Comparison of ENCODE assay signal across 15 mouse cellular contexts in the genomic region with DNA sequence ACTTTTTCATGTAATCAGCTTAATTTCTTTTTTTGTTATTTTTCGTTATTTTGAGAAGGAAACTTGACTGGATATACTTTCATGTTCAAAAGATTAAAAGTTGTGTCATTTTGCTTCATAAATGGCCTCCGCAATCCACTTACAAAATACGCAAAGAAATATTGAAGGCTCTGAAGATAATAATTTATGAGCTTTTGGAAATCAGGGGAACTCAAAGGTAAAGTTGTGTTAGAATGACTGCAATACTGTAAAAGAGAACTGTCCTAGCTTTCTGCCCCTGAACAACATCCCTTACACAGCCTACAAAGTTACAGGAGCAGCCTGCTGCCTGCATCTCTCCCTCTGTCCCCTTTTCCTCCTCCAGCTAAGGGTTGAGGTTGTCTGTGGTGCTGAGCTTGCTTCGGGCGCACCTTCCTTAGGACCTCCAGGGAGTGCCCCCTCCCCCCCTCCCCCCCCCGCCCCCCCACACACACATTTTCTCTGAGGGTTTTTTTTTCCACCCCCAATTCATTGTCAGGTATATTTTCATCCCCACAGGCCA.
DNase-seq lines count a peak whose midpoint lies in the region; ATAC-seq and TF ChIP-seq lines count a peak whose summit lies in the region.
"Had no signal": no experiment of that assay in that cellular context is flagged by ENCODE, and none has a peak within 500 bp of the region (broad histone marks: within the 10 kb centered on the region; RNA-seq: fewer than 3 reads in every experiment).

No protein-coding gene starts in this region.

- peak overlapping the region; percentile 82 for H3K4me2 ChIP-seq in kidney, embryonic 15.5 days
- peak overlapping the region; percentile 67 for H3K4me2 ChIP-seq in hindbrain, embryonic 13.5 days
- no peak overlapping the region for H3K4me2 ChIP-seq in neural tube, embryonic 14.5 days (ENCODE audit: low read depth, low read length)
- H3K4me2 ChIP-seq: forebrain, embryonic 15.5 days had no signal

- 42% methylated on average over 6 of the region's 6 CpGs for whole genome bisulfite sequencing in cerebellum, adult 2 months
- 29% methylated on average over 5 of the region's 6 CpGs for WGBS in kidney, embryonic 15.5 days
- 32% methylated on average over 5 of the region's 6 CpGs for WGBS in hindbrain, embryonic 13.5 days
- WGBS in neural tube, embryonic 14.5 days = 15% methylated on average over 6 of the region's 6 CpGs

- peak in 1 of 2 experiments; percentile 45 for DNase-seq in cerebellum, adult 2 months
- no peak for DNase-seq in cerebellum, adult 18-20 months
- DNase-seq in kidney, postnatal 10 days = no peak
- DNase-seq in left cerebral cortex, postnatal 36 days (ENCODE audit: low spot score in 2 of 2) = no peak
- DNase-seq in liver = no peak
- DNase-seq: gastrocnemius, adult 2 months; heart, adult 2 months; heart, postnatal 4 days; thymus, postnatal 4 days had no signal

- peak overlapping the region; percentile 9; the same call in 1 of the 2 replicates for H3K9ac ChIP-seq in kidney, embryonic 15.5 days
- no peak overlapping the region for H3K9ac ChIP-seq in hindbrain, embryonic 13.5 days
- H3K9ac ChIP-seq in neural tube, embryonic 14.5 days (replicated peaks; ENCODE audit: low read depth, low read length) = no peak overlapping the region
- H3K9ac ChIP-seq: forebrain, embryonic 15.5 days had no signal

- H3K27ac ChIP-seq in cerebellum, adult 2 months (ENCODE audit: insufficient read depth, low read length) = peak overlapping the region; percentile 93
- H3K27ac ChIP-seq in kidney, embryonic 15.5 days = peak overlapping the region; percentile 95
- peak overlapping the region; percentile 96 for H3K27ac ChIP-seq in hindbrain, embryonic 13.5 days
- peak overlapping the region; percentile 93 for H3K27ac ChIP-seq in neural tube, embryonic 14.5 days (ENCODE audit: low read depth, low read length)
- H3K27ac ChIP-seq: forebrain, embryonic 15.5 days; gastrocnemius, adult 2 months; heart, adult 2 months had no signal

- ATAC-seq in kidney, embryonic 15.5 days (replicated peaks; ENCODE audit: low FRiP score) = no peak
- ATAC-seq in hindbrain, embryonic 13.5 days (ENCODE audit: low FRiP score) = no peak
- no peak for ATAC-seq in neural tube, embryonic 14.5 days (ENCODE audit: low read depth)
- ATAC-seq: forebrain, embryonic 15.5 days had no signal

- H3K36me3 ChIP-seq in kidney, embryonic 15.5 days = no peaks in the 10 kb centered on the region
- no peaks in the 10 kb centered on the region for H3K36me3 ChIP-seq in hindbrain, embryonic 13.5 days
- no peaks in the 10 kb centered on the region for H3K36me3 ChIP-seq in neural tube, embryonic 14.5 days (ENCODE audit: control insufficient read depth, insufficient read depth, low read length)
- H3K36me3 ChIP-seq: forebrain, embryonic 15.5 days; lung, embryonic 15.5 days had no signal

- no peak for TF ChIP-seq CTCF in cerebellum, adult 2 months (IDR thresholded peaks at IDR 0.05; ENCODE audit: borderline replicate concordance, insufficient read depth, low read depth, low read length)

- intact Hi-C loops in left cerebral cortex, postnatal 36 days (cut with DNase I) = loop anchor here (5.0 to 10.0 kb wide), 2 partner anchors 715 to 1592 kb away; no protein-coding TSS in a partner anchor

- no peaks in the 10 kb centered on the region for H3K9me3 ChIP-seq in kidney, embryonic 15.5 days (replicated peaks)
- no peaks in the 10 kb centered on the region for H3K9me3 ChIP-seq in hindbrain, embryonic 13.5 days
- H3K9me3 ChIP-seq in neural tube, embryonic 14.5 days (ENCODE audit: control insufficient read depth, low read length) = no peaks in the 10 kb centered on the region
- H3K9me3 ChIP-seq: forebrain, embryonic 15.5 days; lung, embryonic 15.5 days; megakaryocyte, embryonic 14.5 days had no signal

- peak overlapping the region; percentile 58 for H3K4me3 ChIP-seq in cerebellum, adult 2 months (replicated peaks; ENCODE audit: insufficient read depth, low read depth, low read length)
- no peak overlapping the region for H3K4me3 ChIP-seq in kidney, embryonic 15.5 days (replicated peaks)
- H3K4me3 ChIP-seq in hindbrain, embryonic 13.5 days = no peak overlapping the region
- H3K4me3 ChIP-seq in neural tube, embryonic 14.5 days (ENCODE audit: low read depth, low read length) = no peak overlapping the region
- H3K4me3 ChIP-seq: forebrain, embryonic 15.5 days; gastrocnemius, adult 2 months; heart, adult 2 months; megakaryocyte, embryonic 14.5 days had no signal

- H3K27me3 ChIP-seq in cerebellum, adult 2 months (ENCODE audit: control insufficient read depth, insufficient read depth, low read length) = no peaks in the 10 kb centered on the region
- H3K27me3 ChIP-seq in kidney, embryonic 15.5 days = peaks cover 19% of the 10 kb centered on the region
- H3K27me3 ChIP-seq in hindbrain, embryonic 13.5 days = no peaks in the 10 kb centered on the region
- no peaks in the 10 kb centered on the region for H3K27me3 ChIP-seq in neural tube, embryonic 14.5 days (ENCODE audit: control insufficient read depth, insufficient read depth, low read length)

- peaks cover 7% of the 10 kb centered on the region; the same call in 1 of the 2 replicates for H3K4me1 ChIP-seq in cerebellum, adult 2 months (ENCODE audit: control insufficient read depth, insufficient read depth, low read length)
- peaks cover 31% of the 10 kb centered on the region for H3K4me1 ChIP-seq in kidney, embryonic 15.5 days
- peaks cover 34% of the 10 kb centered on the region for H3K4me1 ChIP-seq in hindbrain, embryonic 13.5 days (replicated peaks)
- H3K4me1 ChIP-seq in neural tube, embryonic 14.5 days (ENCODE audit: control insufficient read depth, insufficient read depth, low read length) = peaks cover 14% of the 10 kb centered on the region; the same call in 1 of the 2 replicates

- TF ChIP-seq POLR2A in cerebellum, adult 2 months (IDR thresholded peaks at IDR 0.05; ENCODE audit: borderline replicate concordance, insufficient read depth, low read length) = no peak
